Mouse (Mus musculus) liver, adult (tissue): ENCODE data around the gene Klhl28.

Experiments
- GATA4 ChIP-seq: IDR thresholded peaks from 2 replicates; pipeline ENCODE4 v1.6.1; 2014; ENCODE audit warnings: mild to moderate bottlenecking, low read length; ENCODE audit not compliant: insufficient replicate concordance

Gene Klhl28

GRCm38 (mm10) chr12:64916735-64917134 lies 48.6 kb downstream of the Klhl28 start:
- TF ChIP-seq GATA4: no peak

GRCm38 (mm10) chr12:64912996-64913395 lies 52.3 kb downstream of the Klhl28 start:
- TF ChIP-seq GATA4: no peak

GRCm38 (mm10) chr12:64903186-64903585 lies 62.1 kb downstream of the Klhl28 start:
- TF ChIP-seq GATA4: no peak

- TF ChIP-seq GATA4: no peak
Measured at GRCm38 (mm10) chr12:64902506-64902905, 62.8 kb downstream of the Klhl28 start.

- no peak for TF ChIP-seq GATA4
Measured at GRCm38 (mm10) chr12:64897060-64897730, 68.1 kb downstream of the Klhl28 start.
